Mouse (Mus musculus) urinary bladder, adult 2 months (tissue): ENCODE data around the gene Pop4. TPM values are rescaled to one million over a fixed set of nuclear protein-coding genes. Genes with fewer than 3 reads are reported as not detected.

Experiments used
- DNase-seq: peaks from one replicate; pipeline ENCODE4 v3.0.0; 2022; ENCODE audit warnings: low spot score
- polyA plus RNA-seq: library from polyadenylated mRNA; depleted of rRNA; stranded (reverse); fragments of >200 nt; gene quantifications from 2 replicates; pipeline ENCODE4 v1.2.3, GENCODE M21; 2012; rRNA removed

Pop4 gene
- polyA plus RNA-seq, 1 experiment, result 34.8 TPM

GRCm38 (mm10) chr7:38219526-38219925 lies 51.7 kb downstream of the Pop4 start:
- no peak for DNase-seq

DNA sequence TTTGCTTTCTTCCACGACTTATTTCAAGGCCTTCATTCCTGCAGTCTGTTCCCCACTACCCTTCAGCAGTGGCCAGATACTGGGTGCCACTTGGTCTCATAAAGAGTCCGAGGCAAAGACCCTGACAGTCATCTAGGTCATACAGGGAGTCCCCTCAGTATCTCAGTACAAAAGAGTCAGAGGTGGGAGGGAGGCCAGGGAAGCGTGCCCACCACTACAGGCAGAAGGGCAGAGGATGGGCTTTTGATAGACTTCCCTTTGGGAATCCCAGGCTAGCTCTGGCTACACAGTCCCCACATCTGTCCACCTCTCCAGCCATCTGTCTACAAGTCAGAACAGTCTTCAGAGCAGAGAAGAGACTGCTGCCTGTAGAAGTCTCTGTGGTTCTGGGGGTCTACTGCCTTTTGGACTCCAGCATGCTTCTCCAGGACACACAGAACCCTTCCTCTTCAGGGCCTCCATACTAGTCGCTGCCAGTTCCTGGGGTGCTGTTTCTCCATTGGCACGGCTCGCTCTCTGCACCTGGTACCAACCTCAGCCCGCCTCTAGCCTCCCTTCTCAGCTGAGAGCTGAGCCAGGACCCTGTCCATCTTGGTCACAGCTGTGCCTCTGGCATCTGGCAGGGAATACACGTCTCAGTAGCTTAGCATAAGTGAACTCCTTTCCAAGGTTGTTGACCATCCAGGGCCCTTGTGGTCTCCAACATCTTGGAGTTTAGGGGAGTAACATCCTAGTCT lies 52.4 kb downstream of the Pop4 start:
- no peak for DNase-seq

DNA sequence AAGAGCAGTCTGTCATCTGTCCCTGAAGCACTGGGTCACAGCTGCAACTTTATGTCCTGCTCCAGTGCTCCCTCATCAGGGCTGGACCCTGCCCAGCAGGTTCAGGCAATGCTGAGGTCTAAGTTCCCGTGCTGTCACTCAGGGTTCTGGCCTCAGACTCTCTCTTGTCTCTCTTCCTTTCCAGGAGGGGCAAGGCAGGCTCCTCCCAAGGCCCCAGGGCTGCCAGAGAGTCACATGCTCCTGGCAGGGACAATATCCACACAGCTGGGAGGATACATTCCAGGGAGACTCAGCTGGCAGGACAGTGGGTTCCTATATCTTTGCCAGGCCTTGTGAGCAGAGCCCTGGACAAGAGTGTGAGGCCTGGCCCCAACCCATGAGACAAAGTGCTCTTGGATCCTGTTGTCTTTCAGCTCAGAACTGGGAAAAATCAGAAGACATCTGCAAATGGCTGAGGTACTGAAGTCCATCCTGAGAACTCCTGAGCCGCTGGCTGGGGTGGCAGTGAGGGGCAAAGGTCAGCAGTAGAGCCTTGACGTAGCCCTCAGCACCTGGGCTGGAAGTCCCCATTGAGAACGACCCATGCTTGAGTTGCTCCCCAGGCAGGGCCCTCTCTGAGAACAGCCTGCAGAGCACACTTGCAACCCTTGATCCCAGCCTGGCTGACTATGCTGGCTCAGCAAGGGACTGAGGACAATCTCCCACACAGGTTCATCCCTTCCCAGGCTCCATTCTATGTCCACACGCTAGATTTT lies 53.6 kb downstream of the Pop4 start:
- no peak for DNase-seq

GRCm38 (mm10) chr7:38215697-38216096 lies 55.5 kb downstream of the Pop4 start:
- no peak for DNase-seq

GRCm38 (mm10) chr7:38215281-38215680 lies 55.9 kb downstream of the Pop4 start:
- no peak for DNase-seq

DNA sequence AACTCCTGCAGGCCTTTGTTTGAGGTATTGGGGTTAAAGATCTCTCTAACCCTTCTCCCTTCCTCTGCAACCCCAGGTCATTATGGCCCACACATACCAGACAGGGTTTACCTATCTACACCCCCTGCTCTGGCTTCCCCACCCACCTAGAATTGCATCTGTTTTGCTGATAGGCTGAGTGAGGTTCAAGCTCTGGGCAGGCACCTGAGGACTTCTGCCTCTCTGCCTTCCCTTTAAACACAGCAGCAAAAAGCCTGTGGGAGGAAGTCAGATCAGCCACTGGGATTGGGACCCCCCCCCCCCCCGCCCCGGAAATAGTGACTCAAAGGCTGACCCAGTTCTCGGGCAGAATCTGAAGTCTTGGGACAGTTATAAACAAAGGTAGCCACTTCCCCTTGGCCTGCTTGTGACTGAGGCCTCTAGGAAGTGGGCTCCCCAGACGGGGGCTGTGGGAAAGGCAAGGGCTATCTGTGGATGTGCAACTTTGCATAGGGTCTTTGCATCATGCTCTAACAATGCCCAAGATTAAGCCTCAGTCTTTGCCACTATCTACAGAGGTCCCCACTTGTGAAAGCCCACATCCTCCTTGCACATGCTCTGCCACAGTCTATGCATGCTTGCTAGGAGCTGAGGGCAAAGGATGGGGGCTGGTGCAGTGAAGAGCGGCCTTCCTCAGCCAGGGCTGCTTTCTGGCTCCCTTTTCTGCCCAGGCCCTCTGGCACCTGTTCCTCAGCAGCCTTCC lies 56.6 kb downstream of the Pop4 start:
- DNase-seq, result no peak

GRCm38 (mm10) chr7:38212651-38213062 lies 58.6 kb downstream of the Pop4 start:
- DNase-seq, result no peak

Other genes with a start within 250 kb of the Pop4 start
- gene Uri1, start 247.9 kb downstream of the Pop4 start, polyA plus RNA-seq, result 32.2 and 36.3 TPM in 2 replicates
- gene Ccne1, start 163.9 kb downstream of the Pop4 start, polyA plus RNA-seq, result 3.1 and 3.6 TPM in 2 replicates
- 52.4 and 56.0 TPM in 2 replicates for gene 1600014C10Rik, start 88.2 kb downstream of the Pop4 start, polyA plus RNA-seq
- gene Plekhf1, start 43.4 kb downstream of the Pop4 start, polyA plus RNA-seq, result 11.0 and 14.1 TPM in 2 replicates